Mouse (Mus musculus) forebrain, embryonic 16.5 days (tissue): ENCODE results near the gene Lactb. TPM values are rescaled to one million over a fixed set of nuclear protein-coding genes. Genes with fewer than 3 reads are reported as not detected.

ENCODE experiments used
- ATAC-seq: fragments of 200-750 bp; cut with Nextera tagmentation; 2 replicates; pipeline ENCODE4 v1.8.0; 2017; ENCODE audit warnings: mild to moderate bottlenecking, moderate library complexity
- H3K27ac ChIP-seq: fragments of 300-500 bp; sonication (generic); 2 replicates; pipeline ENCODE4 v1.5.1; 2014; ENCODE audit warnings: low read length, control low read depth
- H3K27me3 ChIP-seq: fragments of 300-500 bp; sonication (generic); replicated peaks from 2 replicates; pipeline ENCODE4 v1.6.1; 2014; ENCODE audit warnings: low read length; ENCODE audit not compliant: control insufficient read depth, insufficient read depth
- H3K36me3 ChIP-seq: fragments of 300-500 bp; sonication (generic); 2 replicates; pipeline ENCODE4 v1.6.1; 2014; ENCODE audit not compliant: control insufficient read depth, insufficient read depth
- H3K4me1 ChIP-seq: fragments of 300-500 bp; sonication (generic); replicated peaks from 2 replicates; pipeline ENCODE4 v1.6.1; 2014; ENCODE audit warnings: low read length; ENCODE audit not compliant: control insufficient read depth, insufficient read depth
- H3K4me2 ChIP-seq: fragments of 300-500 bp; sonication (generic); 2 replicates; pipeline ENCODE4 v1.6.1; 2014; ENCODE audit warnings: mild to moderate bottlenecking, low read length, control low read depth
- H3K4me3 ChIP-seq: fragments of 300-500 bp; sonication (generic); replicated peaks from 2 replicates; pipeline ENCODE4 v1.5.1; 2014; ENCODE audit warnings: mild to moderate bottlenecking, low read length, control low read depth
- H3K9ac ChIP-seq: fragments of 300-500 bp; sonication (generic); replicated peaks from 2 replicates; pipeline ENCODE4 v1.6.1; 2014; ENCODE audit warnings: low read depth, low read length, control low read depth
- H3K9me3 ChIP-seq: fragments of 300-500 bp; sonication (generic); 2 replicates; pipeline ENCODE4 v1.6.1; 2016; ENCODE audit warnings: low read length; ENCODE audit not compliant: control insufficient read depth
- WGBS: fragments of 180-500 bp; shearing (Covaris S2); extraction: QIAGEN DNeasy Blood & Tissue Kit; methylation state at CpG from one replicate; pipeline ENCODE4 v1.1.7; 2014; 5-methylcytosine and 5-hydroxymethylcytosine counted together
- polyA plus RNA-seq: library from polyadenylated mRNA; unstranded; fragments of >200 nt; fragmentation: Nextera tagmentation; extraction: Ambion mirVana; gene quantifications from 2 replicates; pipeline ENCODE4 v1.2.1, GENCODE M21; 2015

Gene Lactb
- polyA plus RNA-seq, 1 experiment from 2014 or later = 9.6 TPM

DNA sequence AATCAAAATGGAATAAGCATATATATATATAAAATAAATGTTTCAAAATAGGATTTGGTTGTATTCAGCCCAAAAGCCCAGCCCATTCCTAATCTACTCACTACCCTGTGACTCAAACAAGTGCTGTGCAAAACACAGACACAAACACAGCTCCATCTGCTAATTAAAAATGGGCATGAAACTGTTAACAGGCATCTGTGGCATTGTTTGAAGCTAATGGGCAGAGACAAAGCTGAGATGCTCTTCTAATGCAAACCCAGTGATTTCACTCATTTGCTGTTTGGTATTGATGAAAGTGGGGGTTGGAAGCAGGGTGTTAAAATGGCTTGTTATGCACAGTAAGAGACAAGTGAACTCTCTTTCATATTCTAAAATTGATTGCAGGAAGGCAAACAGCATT is 63.0 kb downstream of the Lactb start:
- ATAC-seq = peak; percentile 85
- H3K27ac ChIP-seq = peak overlapping the region; percentile 83
- H3K9me3 ChIP-seq = no peaks in the 10 kb centered on the region
- H3K4me1 ChIP-seq = peaks cover 36% of the 10 kb centered on the region
- H3K27me3 ChIP-seq = no peaks in the 10 kb centered on the region
- H3K9ac ChIP-seq = no peak overlapping the region
- no peaks in the 10 kb centered on the region for H3K36me3 ChIP-seq
- no peak overlapping the region for H3K4me2 ChIP-seq
- no peak overlapping the region for H3K4me3 ChIP-seq

GRCm38 (mm10) chr9:66910677-66911076 is 64.6 kb downstream of the Lactb start:
- ATAC-seq = no peak
- WGBS = 94% methylated on average over 5 of the region's 5 CpGs

GRCm38 (mm10) chr9:66909922-66910321 is 65.4 kb downstream of the Lactb start:
- no peak overlapping the region for H3K9ac ChIP-seq
- ATAC-seq = no peak
- H3K4me3 ChIP-seq = no peak overlapping the region
- no peak overlapping the region for H3K27ac ChIP-seq
- 87% methylated on average over 7 of the region's 7 CpGs for WGBS
- no peaks in the 10 kb centered on the region for H3K27me3 ChIP-seq
- H3K4me2 ChIP-seq = no peak overlapping the region
- peaks cover 32% of the 10 kb centered on the region for H3K4me1 ChIP-seq
- no peaks in the 10 kb centered on the region for H3K36me3 ChIP-seq
- H3K9me3 ChIP-seq = no peaks in the 10 kb centered on the region

More at GRCm38 (mm10) chr9:66910677-66911076, 64.6 kb downstream of the Lactb start:
- Histone ChIP-seq H3K9me3 (no peaks in the 10 kb centered on the region), H3K4me1 (peaks cover 31% of the 10 kb centered on the region), H3K4me2 (no peak overlapping the region), H3K27ac (no peak overlapping the region), H3K4me3 (no peak overlapping the region), H3K9ac (no peak overlapping the region), H3K36me3 (no peaks in the 10 kb centered on the region), H3K27me3 (no peaks in the 10 kb centered on the region)

DNA sequence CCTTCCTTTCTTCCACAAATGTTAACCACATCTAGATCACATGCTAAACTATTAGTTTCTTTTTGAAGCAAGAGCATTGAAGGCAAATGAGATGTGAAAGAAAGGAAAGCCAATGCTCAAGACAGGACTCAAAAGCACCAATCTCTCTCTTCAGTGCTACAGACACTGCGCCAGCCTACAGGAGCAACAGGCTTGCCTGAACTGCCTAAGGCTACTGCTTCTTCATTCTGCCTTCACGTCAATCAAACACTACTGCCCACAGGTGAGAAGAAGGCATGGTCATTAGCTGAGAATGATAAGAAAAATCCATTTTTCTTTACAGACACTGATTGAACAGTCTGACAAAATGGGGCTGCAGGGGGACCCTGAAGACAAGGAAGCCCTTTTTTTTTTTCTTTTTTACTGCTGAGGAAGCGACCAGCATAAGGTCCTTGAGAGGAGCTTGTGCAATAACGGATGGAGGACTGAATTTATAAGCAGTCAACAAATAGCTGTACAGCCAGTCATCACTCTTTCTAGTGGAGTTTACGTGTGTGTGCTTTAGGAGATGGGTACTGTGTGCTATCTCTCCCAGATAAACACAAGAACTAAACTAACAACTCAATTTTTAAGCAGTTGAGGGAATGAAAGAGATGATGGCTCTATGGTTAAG is 67.4 kb downstream of the Lactb start:
- WGBS = 93% methylated on average over 5 of the region's 5 CpGs

DNA sequence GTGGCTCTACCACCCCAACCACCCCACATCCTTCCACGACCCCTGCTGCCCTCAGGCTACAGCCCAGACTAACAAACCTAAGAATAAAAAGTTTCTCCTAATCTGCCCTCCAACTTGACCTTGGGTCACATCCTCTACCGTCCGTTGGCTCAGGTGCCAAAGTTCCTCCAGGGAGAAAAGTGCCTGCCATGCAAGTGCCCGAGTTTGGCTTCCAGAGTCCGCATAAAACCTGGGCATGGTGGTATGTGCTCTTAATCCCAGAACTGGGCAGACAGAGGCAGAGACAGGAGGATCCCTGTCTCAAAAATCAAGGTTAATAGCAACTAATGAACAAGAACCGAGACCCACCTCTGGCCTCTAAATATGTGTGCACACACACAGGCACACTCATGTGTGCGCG is 68.2 kb downstream of the Lactb start:
- Histone ChIP-seq H3K36me3 (no peaks in the 10 kb centered on the region), H3K9ac (no peak overlapping the region), H3K4me3 (no peak overlapping the region), H3K9me3 (no peaks in the 10 kb centered on the region), H3K27ac (no peak overlapping the region), H3K27me3 (no peaks in the 10 kb centered on the region), H3K4me2 (no peak overlapping the region), H3K4me1 (peaks cover 22% of the 10 kb centered on the region)
- no peak for ATAC-seq
- WGBS = 94% methylated on average over 8 of the region's 8 CpGs

More for the DNA sequence above, 67.4 kb downstream of the Lactb start:
- Histone ChIP-seq H3K27ac (no peak overlapping the region), H3K4me2 (no peak overlapping the region), H3K27me3 (no peaks in the 10 kb centered on the region), H3K9me3 (no peaks in the 10 kb centered on the region), H3K9ac (no peak overlapping the region), H3K36me3 (no peaks in the 10 kb centered on the region), H3K4me3 (no peak overlapping the region), H3K4me1 (peaks cover 28% of the 10 kb centered on the region)
- ATAC-seq = no peak

DNA sequence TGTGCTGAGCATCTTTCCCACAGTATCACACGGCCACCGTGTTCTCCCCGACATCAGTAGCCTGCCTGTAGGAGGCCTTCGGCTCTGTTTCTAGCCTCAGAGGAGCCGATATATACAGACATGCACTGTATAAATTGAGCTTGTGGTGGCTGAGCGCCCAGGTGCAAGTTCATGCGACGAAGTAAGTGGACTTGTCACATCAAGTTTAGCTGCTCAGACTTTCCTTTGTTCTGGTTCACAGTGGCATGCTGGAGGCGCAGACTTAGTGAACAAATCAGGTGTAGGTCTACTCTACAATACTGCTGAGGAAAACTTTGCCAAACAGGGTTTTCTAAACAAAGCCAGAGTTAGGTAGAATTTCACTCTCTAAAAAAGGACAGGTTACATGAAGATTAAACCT is 69.3 kb downstream of the Lactb start:
- Histone ChIP-seq H3K4me1 (peaks cover 14% of the 10 kb centered on the region), H3K4me3 (no peak overlapping the region), H3K9ac (no peak overlapping the region), H3K4me2 (no peak overlapping the region), H3K36me3 (no peaks in the 10 kb centered on the region), H3K9me3 (no peaks in the 10 kb centered on the region), H3K27ac (no peak overlapping the region), H3K27me3 (no peaks in the 10 kb centered on the region)
- WGBS = 46% methylated on average over 9 of the region's 9 CpGs
- ATAC-seq = no peak

Other genes starting within 250 kb of the Lactb start
- gene Aph1b, start 180.0 kb downstream of the Lactb start, polyA plus RNA-seq = 32.9 and 34.3 TPM in 2 replicates
- 0.42 and 0.43 TPM in 2 replicates for gene Gm10647, start 178.4 kb downstream of the Lactb start, polyA plus RNA-seq
- 3.1 and 5.9 TPM in 2 replicates for gene Aph1c, start 140.8 kb downstream of the Lactb start, polyA plus RNA-seq
- 41.2 and 41.5 TPM in 2 replicates for gene Rab8b, start 55.8 kb downstream of the Lactb start, polyA plus RNA-seq
- 253 and 289 TPM in 2 replicates for gene Rps27l, start 29.4 kb downstream of the Lactb start, polyA plus RNA-seq
- 120 and 127 TPM in 2 replicates for gene Tpm1, start 73.9 kb upstream of the Lactb start, polyA plus RNA-seq